Mouse (Mus musculus) embryonic fibroblast, embryonic 13.5 days (primary cell): ENCODE measurements around the gene Slc19a1.

ENCODE experiments used
- CTCF ChIP-seq: IDR thresholded peaks from 2 replicates; pipeline ENCODE4 v1.5.1; 2011; ENCODE audit warnings: mild to moderate bottlenecking, control low read depth, low read length, moderate library complexity, borderline replicate concordance; ENCODE audit not compliant: insufficient read depth
- POLR2A ChIP-seq: IDR thresholded peaks from 2 replicates; pipeline ENCODE4 v1.6.1; 2011; ENCODE audit warnings: low read depth, mild to moderate bottlenecking, control low read depth, low read length, moderate library complexity

DNA sequence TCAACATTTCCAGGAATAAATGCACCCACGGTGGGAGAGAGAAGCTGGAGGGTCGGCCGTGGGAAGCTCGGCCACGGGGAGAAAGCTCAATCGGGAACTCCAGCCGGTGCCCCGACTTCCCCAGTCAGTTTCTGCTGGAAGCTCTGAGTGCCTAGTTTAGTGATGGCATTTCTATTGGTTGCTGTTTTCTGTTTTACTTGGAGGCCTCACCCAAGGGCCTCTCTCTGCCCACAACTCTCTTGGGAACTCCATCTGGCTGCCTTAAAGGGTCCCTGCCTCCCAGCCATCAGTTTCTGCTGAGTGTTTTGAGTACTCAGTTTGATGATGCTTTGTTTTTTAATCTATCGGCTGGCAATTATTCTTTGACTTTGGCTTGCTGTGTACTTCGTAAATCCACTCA lies 24.7 kb downstream of the Slc19a1 start:
- TF ChIP-seq CTCF (no peak), POLR2A (no peak)
